In the genomic region with DNA sequence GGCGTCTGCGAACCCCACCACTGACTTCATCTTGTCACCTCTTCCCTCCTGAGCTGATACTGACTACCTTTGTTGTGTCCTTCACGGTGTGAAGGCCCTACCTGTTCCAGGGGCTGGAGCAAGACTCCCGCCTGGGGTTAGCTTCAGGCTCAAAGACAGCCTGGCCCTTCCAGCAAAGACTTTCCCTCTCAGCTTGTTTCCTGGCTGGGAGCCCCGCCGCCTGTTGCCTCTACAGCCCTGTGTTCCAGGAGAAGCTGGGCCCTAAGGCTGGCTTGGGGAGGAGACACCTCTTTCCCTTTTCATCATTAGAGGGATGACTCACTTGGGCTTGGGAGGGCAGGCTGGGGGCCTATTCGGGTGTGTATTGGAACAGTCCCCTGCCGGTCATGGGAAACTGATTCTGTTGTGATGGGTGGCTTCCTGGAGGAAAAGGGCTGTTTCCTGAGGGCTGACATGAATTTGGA, we compare ENCODE assay signal across 8 mouse cellular contexts. TPM values are rescaled to one million over a fixed set of nuclear protein-coding genes. Genes with fewer than 3 reads are reported as not detected.
DNase-seq lines count a peak whose midpoint lies in the region; ATAC-seq and TF ChIP-seq lines count a peak whose summit lies in the region.

No protein-coding gene starts in this region.

- peak overlapping the region; percentile 76 for H3ac ChIP-seq in myocyte (ENCODE audit: control insufficient read depth, insufficient read length)

- H3K27ac ChIP-seq in cerebellum, adult 2 months (ENCODE audit: insufficient read depth, low read length), result no peak overlapping the region
- peak overlapping the region; percentile 53; the same call in 1 of the 2 replicates for H3K27ac ChIP-seq in hindbrain, embryonic 15.5 days (replicated peaks)
- no peak overlapping the region for H3K27ac ChIP-seq in liver, embryonic 13.5 days

- no peaks in the 10 kb centered on the region for H3K9me3 ChIP-seq in hindbrain, embryonic 15.5 days
- H3K9me3 ChIP-seq in liver, embryonic 13.5 days (replicated peaks), result no peaks in the 10 kb centered on the region

- intact Hi-C loops in left cerebral cortex, postnatal 4 days (cut with DNase I), result no loop called here

- TF ChIP-seq POLR2A in cerebellum, adult 2 months (IDR thresholded peaks at IDR 0.05; ENCODE audit: borderline replicate concordance, insufficient read depth, low read length), result no peak
- TF ChIP-seq POLR2A in myocyte (IDR thresholded peaks at IDR 0.05; ENCODE audit: insufficient read length, low read depth), result peak; percentile 41

- H3K79me2 ChIP-seq in myocyte (ENCODE audit: control insufficient read depth, insufficient read depth), result peaks cover 16% of the 10 kb centered on the region

- TF ChIP-seq CTCF in cerebellum, adult 2 months (IDR thresholded peaks at IDR 0.05; ENCODE audit: borderline replicate concordance, insufficient read depth, low read depth, low read length), result no peak

- peak overlapping the region; percentile 58 for H3K4me3 ChIP-seq in cerebellum, adult 2 months (replicated peaks; ENCODE audit: insufficient read depth, low read depth, low read length)
- peak overlapping the region; percentile 65 for H3K4me3 ChIP-seq in hindbrain, embryonic 15.5 days
- peak overlapping the region; percentile 62 for H3K4me3 ChIP-seq in liver, embryonic 13.5 days (replicated peaks)
- peak overlapping the region; percentile 79 for H3K4me3 ChIP-seq in myocyte

- ATAC-seq in hindbrain, embryonic 15.5 days (ENCODE audit: low FRiP score, low read depth), result peak; percentile 27; the same call in 1 of the 2 replicates
- ATAC-seq in liver, embryonic 13.5 days (ENCODE audit: low read depth), result peak; percentile 52; the same call in 1 of the 2 replicates

- 0 out of 2 replicates have a peak, but pooled peaks cover 2% of the 10 kb centered on the region for H3K4me1 ChIP-seq in cerebellum, adult 2 months (ENCODE audit: control insufficient read depth, insufficient read depth, low read length)
- H3K4me1 ChIP-seq in hindbrain, embryonic 15.5 days (replicated peaks), result peaks cover 21% of the 10 kb centered on the region; the same call in 1 of the 2 replicates
- peaks cover 34% of the 10 kb centered on the region for H3K4me1 ChIP-seq in liver, embryonic 13.5 days (replicated peaks)

- DNase-seq in left cerebral cortex, postnatal 4 days, result peak; percentile 52
- DNase-seq in left cerebral cortex, adult 8-10 months (ENCODE audit: low spot score in 2 of 2), result no peak
- peak; percentile 70 to 77 for DNase-seq in cerebellum, adult 2 months
- peak; percentile 41 to 55 for DNase-seq in gastrocnemius, adult 8-10 months (ENCODE audit: low spot score in 2 of 2)
- no peak for DNase-seq in liver, embryonic 13.5 days
- no peak for DNase-seq in left cerebral cortex, adult 18-20 months (ENCODE audit: low spot score in 2 of 2)

- no peaks in the 10 kb centered on the region; the same call in 1 of the 2 replicates for H3K27me3 ChIP-seq in cerebellum, adult 2 months (ENCODE audit: control insufficient read depth, insufficient read depth, low read length)
- H3K27me3 ChIP-seq in hindbrain, embryonic 15.5 days, result no peaks in the 10 kb centered on the region
- peaks cover 19% of the 10 kb centered on the region for H3K27me3 ChIP-seq in liver, embryonic 13.5 days
- no peaks in the 10 kb centered on the region for H3K27me3 ChIP-seq in myocyte (ENCODE audit: control insufficient read depth, insufficient read depth, insufficient read length)

- 13% methylated on average over 8 of the region's 8 CpGs for WGBS in cerebellum, adult 2 months
- 20% methylated on average over 8 of the region's 8 CpGs for WGBS in hindbrain, embryonic 15.5 days
- 21% methylated on average over 8 of the region's 8 CpGs for WGBS in liver, embryonic 13.5 days (ENCODE audit: insufficient replicate concordance)

- no peaks in the 10 kb centered on the region for H3K36me3 ChIP-seq in hindbrain, embryonic 15.5 days
- H3K36me3 ChIP-seq in liver, embryonic 13.5 days, result no peaks in the 10 kb centered on the region
- H3K36me3 ChIP-seq in myocyte (ENCODE audit: control insufficient read depth, insufficient read depth), result no peaks in the 10 kb centered on the region

- H3K9ac ChIP-seq in hindbrain, embryonic 15.5 days, result peak overlapping the region; percentile 70
- peak overlapping the region; percentile 42 for H3K9ac ChIP-seq in liver, embryonic 13.5 days

- H3K4me2 ChIP-seq in hindbrain, embryonic 15.5 days, result peak overlapping the region; percentile 95
- H3K4me2 ChIP-seq in liver, embryonic 13.5 days, result peak overlapping the region; percentile 74
- peak overlapping the region; percentile 73 for H3K4me2 ChIP-seq in myocyte (ENCODE audit: low read depth)

TF ChIP-seq in myocyte, 11 proteins besides CTCF, POLR2A, EP300 and RAD21:
- no peak for TF ChIP-seq POLR2AphosphoS2 (IDR thresholded peaks at IDR 0.05; ENCODE audit: insufficient read length, low read depth)
- no peak for TF ChIP-seq CEBPB (IDR thresholded peaks at IDR 0.05; ENCODE audit: insufficient read depth, poor library complexity, severe bottlenecking)
- TF ChIP-seq USF1 (IDR thresholded peaks at IDR 0.05; ENCODE audit: low read depth), result no peak
- no peak for TF ChIP-seq SRF (IDR thresholded peaks at IDR 0.05; ENCODE audit: control insufficient read depth, insufficient read length, low read depth)
- no peak for TF ChIP-seq MYOD1 (IDR thresholded peaks at IDR 0.05; ENCODE audit: control insufficient read depth in 1 of 3, insufficient read length in 2 of 3, low read depth in 2 of 3)
- TF ChIP-seq E2F4 (IDR thresholded peaks at IDR 0.05; ENCODE audit: insufficient read depth), result no peak
- TF ChIP-seq MAX (IDR thresholded peaks at IDR 0.05; ENCODE audit: low read depth), result no peak
- no peak for TF ChIP-seq MYOG (IDR thresholded peaks at IDR 0.05; ENCODE audit: control insufficient read depth in 1 of 3, insufficient read depth in 1 of 3, insufficient read length in 2 of 3, low read depth in 2 of 3)
- TF ChIP-seq REST (IDR thresholded peaks at IDR 0.05; ENCODE audit: insufficient read depth, insufficient read length), result no peak
- no peak for TF ChIP-seq TCF12 (IDR thresholded peaks at IDR 0.05; ENCODE audit: insufficient read depth, poor library complexity, severe bottlenecking)
- no peak for TF ChIP-seq TCF3 (IDR thresholded peaks at IDR 0.05; ENCODE audit: insufficient read length, low read depth)

RNA-seq across cellular contexts. Expression of a gene that starts 0.6 kb away (rescaled TPM):
- 10 to 100 TPM; 48.3 to 54.7 TPM for total RNA-seq in left cerebral cortex, postnatal 4 days (2021)
- total RNA-seq in left cerebral cortex, adult 8-10 months (2022), result 10 to 100 TPM; 81.8 to 96.8 (median 91.6) TPM
- 75.0 and 79.8 TPM in 2 replicates for polyA plus RNA-seq in cerebellum, adult 2 months (2012; rRNA removed)
- 10 to 100 TPM in 2 of 4 experiments, 1 to 10 TPM in 2; 7.0 to 11.8 (median 9.1) TPM for total RNA-seq in gastrocnemius, adult 8-10 months (2022)
- 71.6 and 76.3 TPM in 2 replicates for polyA plus RNA-seq in hindbrain, embryonic 15.5 days (2015; fragmentation: Nextera tagmentation; extraction: Ambion mirVana)
- polyA plus RNA-seq in liver, embryonic 13.5 days (2015; fragmentation: Nextera tagmentation; extraction: Ambion mirVana), result 20.0 and 21.8 TPM in 2 replicates
- polyA plus RNA-seq in myocyte (2012; fragmentation: generic; extraction: Trizol), result 82.8 TPM
- 10 to 100 TPM; 72.8 to 82.3 TPM for total RNA-seq in left cerebral cortex, adult 18-20 months (2021)

RNA-seq across cellular contexts. Expression of a gene that starts 20.6 kb away (rescaled TPM):
- total RNA-seq in left cerebral cortex, postnatal 4 days (2021), result 10 to 100 TPM; 14.8 to 15.1 TPM
- total RNA-seq in left cerebral cortex, adult 8-10 months (2022), result 10 to 100 TPM; 11.8 to 17.1 (median 14.0) TPM
- 39.9 and 40.4 TPM in 2 replicates for polyA plus RNA-seq in cerebellum, adult 2 months (2012; rRNA removed)
- total RNA-seq in gastrocnemius, adult 8-10 months (2022), result 10 to 100 TPM; 11.4 to 17.2 (median 13.0) TPM
- polyA plus RNA-seq in hindbrain, embryonic 15.5 days (2015; fragmentation: Nextera tagmentation; extraction: Ambion mirVana), result 13.6 and 14.5 TPM in 2 replicates
- polyA plus RNA-seq in liver, embryonic 13.5 days (2015; fragmentation: Nextera tagmentation; extraction: Ambion mirVana), result 7.4 and 8.9 TPM in 2 replicates
- 10.0 TPM for polyA plus RNA-seq in myocyte (2012; fragmentation: generic; extraction: Trizol)
- total RNA-seq in left cerebral cortex, adult 18-20 months (2021), result 10 to 100 TPM; 13.4 to 13.7 TPM

RNA-seq across cellular contexts. Expression of a gene that starts 35.0 kb away (rescaled TPM):
- 10 to 100 TPM; 33.4 to 37.4 TPM for total RNA-seq in left cerebral cortex, postnatal 4 days (2021)
- total RNA-seq in left cerebral cortex, adult 8-10 months (2022), result 10 to 100 TPM; 24.7 to 31.7 (median 27.3) TPM
- polyA plus RNA-seq in cerebellum, adult 2 months (2012; rRNA removed), result 38.0 and 39.1 TPM in 2 replicates
- total RNA-seq in gastrocnemius, adult 8-10 months (2022), result 10 to 100 TPM in 3 of 4 experiments, 1 to 10 TPM in 1; 8.7 to 11.5 (median 10.7) TPM
- 30.5 and 30.9 TPM in 2 replicates for polyA plus RNA-seq in hindbrain, embryonic 15.5 days (2015; fragmentation: Nextera tagmentation; extraction: Ambion mirVana)
- polyA plus RNA-seq in liver, embryonic 13.5 days (2015; fragmentation: Nextera tagmentation; extraction: Ambion mirVana), result 12.6 and 12.7 TPM in 2 replicates
- 9.6 TPM for polyA plus RNA-seq in myocyte (2012; fragmentation: generic; extraction: Trizol)
- total RNA-seq in left cerebral cortex, adult 18-20 months (2021), result 10 to 100 TPM; 25.3 to 29.7 TPM

RNA-seq across cellular contexts. Expression of a gene that starts 43.4 kb away (rescaled TPM):
- total RNA-seq in left cerebral cortex, postnatal 4 days (2021), result 1 to 10 TPM; 7.9 to 8.4 TPM
- total RNA-seq in left cerebral cortex, adult 8-10 months (2022), result 1 to 10 TPM; 6.8 to 8.0 (median 7.7) TPM
- 6.6 and 7.7 TPM in 2 replicates for polyA plus RNA-seq in cerebellum, adult 2 months (2012; rRNA removed)
- 1 to 10 TPM; 6.7 to 8.6 (median 7.8) TPM for total RNA-seq in gastrocnemius, adult 8-10 months (2022)
- polyA plus RNA-seq in hindbrain, embryonic 15.5 days (2015; fragmentation: Nextera tagmentation; extraction: Ambion mirVana), result 12.3 and 13.1 TPM in 2 replicates
- 14.6 and 14.7 TPM in 2 replicates for polyA plus RNA-seq in liver, embryonic 13.5 days (2015; fragmentation: Nextera tagmentation; extraction: Ambion mirVana)
- polyA plus RNA-seq in myocyte (2012; fragmentation: generic; extraction: Trizol), result 13.8 TPM
- total RNA-seq in left cerebral cortex, adult 18-20 months (2021), result 1 to 10 TPM; 8.1 to 8.7 TPM

RNA-seq across cellular contexts. Expression of a gene that starts 43.5 kb away (rescaled TPM):
- total RNA-seq in left cerebral cortex, postnatal 4 days (2021), result 100 to 1,000 TPM; 385 to 398 TPM
- total RNA-seq in left cerebral cortex, adult 8-10 months (2022), result 100 to 1,000 TPM; 291 to 329 (median 323) TPM
- polyA plus RNA-seq in cerebellum, adult 2 months (2012; rRNA removed), result 144 and 152 TPM in 2 replicates
- total RNA-seq in gastrocnemius, adult 8-10 months (2022), result 100 to 1,000 TPM; 297 to 369 (median 354) TPM
- 653 and 743 TPM in 2 replicates for polyA plus RNA-seq in hindbrain, embryonic 15.5 days (2015; fragmentation: Nextera tagmentation; extraction: Ambion mirVana)
- 480 and 506 TPM in 2 replicates for polyA plus RNA-seq in liver, embryonic 13.5 days (2015; fragmentation: Nextera tagmentation; extraction: Ambion mirVana)
- 271 TPM for polyA plus RNA-seq in myocyte (2012; fragmentation: generic; extraction: Trizol)
- total RNA-seq in left cerebral cortex, adult 18-20 months (2021), result 100 to 1,000 TPM; 308 to 319 TPM

Comparison
In these comparisons a context has a peak if more than half of its experiments do, and no peak if none do; other contexts are left out.
1. DNase-seq: peak in left cerebral cortex, postnatal 4 days (single experiment), cerebellum, adult 2 months (2 of 2) and gastrocnemius, adult 8-10 months (2 of 2); none in left cerebral cortex, adult 8-10 months (0 of 2), liver, embryonic 13.5 days (single experiment) and left cerebral cortex, adult 18-20 months (0 of 2).
2. Peak in every context shown above with its lines, with median percentiles within 50 percentile points of each other: H3K4me3 ChIP-seq and H3K4me2 ChIP-seq.